Mouse (Mus musculus): ENCODE results near the gene Prkar1b.
A peak's percentile ranks its signal among the peaks of the same experiment; 100 is the strongest.

Gene Prkar1b

DNA sequence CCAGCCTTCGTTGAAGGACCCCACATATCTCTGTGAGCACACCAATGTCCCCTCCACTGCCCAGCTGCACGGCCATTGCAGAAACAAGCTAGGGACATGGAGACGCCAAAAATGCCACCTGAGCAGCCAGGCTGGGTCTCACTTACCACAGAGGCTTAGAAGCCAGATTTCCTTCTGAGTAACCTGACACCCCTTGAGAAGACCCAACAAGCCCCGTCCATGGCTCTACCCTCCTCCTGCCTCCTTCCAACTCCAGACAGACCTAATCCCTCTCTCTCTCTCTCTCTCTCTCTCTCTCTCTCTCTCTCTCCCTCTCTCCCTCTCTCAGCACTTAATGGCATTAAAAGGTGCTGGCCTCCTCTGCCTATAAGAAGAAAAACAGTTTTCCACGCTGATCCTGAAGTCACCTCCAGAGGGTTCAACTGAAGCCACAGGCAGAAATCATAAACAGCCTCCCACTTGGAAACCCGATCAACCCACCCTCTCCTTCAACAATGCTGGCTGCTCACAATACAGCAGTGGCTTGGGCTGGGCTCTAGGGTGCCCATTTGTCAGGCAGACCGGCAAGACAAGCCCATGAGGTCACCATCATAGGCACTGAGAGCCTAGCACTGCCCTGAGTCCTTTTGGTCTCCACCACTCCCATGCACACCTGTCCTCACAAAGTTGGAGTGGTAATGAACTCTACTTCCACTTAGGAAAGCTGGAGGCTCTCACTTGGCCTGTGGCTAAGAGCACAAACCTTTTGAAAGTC is 82.8 kb downstream of the Prkar1b start:
- no peak for DNase-seq (ENCODE audit: low read depth)

- DNase-seq (ENCODE audit: low read depth): no peak
Measured at GRCm38 (mm10) chr5:139064611-139065010, 85.2 kb downstream of the Prkar1b start.

- DNase-seq (ENCODE audit: low read depth): no peak
Measured at GRCm38 (mm10) chr5:139061680-139062079, 88.1 kb downstream of the Prkar1b start.

DNA sequence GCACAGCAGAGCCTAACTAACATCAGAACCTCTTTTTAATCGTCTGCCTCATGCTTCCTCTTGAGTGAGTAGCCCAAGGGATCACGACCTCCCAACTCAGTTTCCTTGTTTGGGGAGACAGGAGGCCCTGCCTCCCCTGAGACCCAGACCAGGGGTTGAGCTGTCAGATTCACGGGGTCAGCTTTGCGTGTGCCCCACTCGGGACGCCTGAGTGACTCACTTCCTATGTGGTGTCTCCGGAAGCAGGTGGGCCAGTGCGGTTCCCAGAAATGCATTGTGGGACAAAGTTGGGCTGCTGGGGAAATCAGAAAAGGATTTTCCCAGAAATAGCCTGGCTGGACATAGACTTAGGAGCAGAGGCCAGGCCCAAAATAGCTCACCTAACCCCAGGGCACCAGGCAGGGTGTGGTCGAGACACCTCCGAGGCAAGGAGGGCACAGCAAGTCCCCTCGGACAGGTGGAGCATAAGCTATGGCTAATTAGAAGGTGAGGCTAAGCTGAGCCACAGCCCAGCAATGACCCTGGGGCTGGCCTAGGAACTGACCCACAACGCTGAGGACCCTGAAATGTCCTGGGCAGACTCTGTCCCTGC is 89.2 kb downstream of the Prkar1b start:
- DNase-seq (ENCODE audit: low read depth): peak; percentile 24

DNA sequence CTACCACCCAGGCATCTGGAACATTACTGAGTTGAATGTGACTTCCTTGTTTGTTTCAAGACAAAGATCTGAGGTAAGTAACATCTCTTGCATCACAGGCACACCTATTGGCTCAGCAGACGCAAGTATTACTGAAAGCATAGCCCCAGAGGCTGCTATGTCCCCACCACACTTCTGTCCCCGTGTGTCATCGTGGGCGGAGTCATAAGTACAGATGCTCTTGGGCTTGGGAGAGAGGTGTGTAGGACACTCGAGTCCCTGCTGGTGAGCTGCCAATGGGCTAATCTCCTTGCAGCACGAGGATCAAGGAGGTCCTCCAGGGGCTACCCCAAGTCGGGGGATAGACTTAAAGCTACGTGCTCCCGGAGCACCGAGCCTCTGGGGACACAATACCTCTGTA is 96.6 kb downstream of the Prkar1b start:
- DNase-seq (ENCODE audit: low read depth): no peak

- DNase-seq (ENCODE audit: low read depth): no peak
Measured at GRCm38 (mm10) chr5:139051276-139051675, 98.5 kb downstream of the Prkar1b start.

- DNase-seq (ENCODE audit: low read depth): no peak
Measured at GRCm38 (mm10) chr5:139049367-139049766, 100.4 kb downstream of the Prkar1b start.

GRCm38 (mm10) chr5:139047171-139047570 is 102.6 kb downstream of the Prkar1b start:
- no peak for DNase-seq (ENCODE audit: low read depth)

- DNase-seq (ENCODE audit: low read depth): no peak
Measured at GRCm38 (mm10) chr5:139046636-139047035, 103.2 kb downstream of the Prkar1b start.

GRCm38 (mm10) chr5:139043546-139043945 is 106.3 kb downstream of the Prkar1b start:
- no peak for DNase-seq (ENCODE audit: low read depth)

DNA sequence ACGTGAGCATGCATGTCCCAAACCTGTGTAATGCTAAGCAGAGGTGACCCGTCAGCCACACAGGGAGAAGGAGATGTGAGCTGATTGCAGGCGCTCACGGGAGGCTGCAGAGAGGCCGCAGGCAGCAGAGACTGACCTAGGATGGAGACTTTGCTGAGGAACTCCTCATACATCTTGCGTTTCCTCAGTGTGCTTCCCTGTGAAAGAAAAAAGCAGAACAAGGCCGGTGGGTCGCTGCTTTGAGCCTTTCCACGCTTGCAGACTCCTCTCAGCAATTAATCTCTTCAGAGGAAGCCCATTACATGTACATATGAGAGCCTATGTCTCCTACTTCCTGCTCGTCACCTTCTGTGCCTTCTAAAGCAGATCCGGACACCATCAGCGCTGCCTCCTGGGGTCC is 107.5 kb downstream of the Prkar1b start:
- DNase-seq (ENCODE audit: low read depth): no peak

GRCm38 (mm10) chr5:139035171-139035570 is 114.6 kb downstream of the Prkar1b start:
- DNase-seq (ENCODE audit: low read depth): no peak

DNA sequence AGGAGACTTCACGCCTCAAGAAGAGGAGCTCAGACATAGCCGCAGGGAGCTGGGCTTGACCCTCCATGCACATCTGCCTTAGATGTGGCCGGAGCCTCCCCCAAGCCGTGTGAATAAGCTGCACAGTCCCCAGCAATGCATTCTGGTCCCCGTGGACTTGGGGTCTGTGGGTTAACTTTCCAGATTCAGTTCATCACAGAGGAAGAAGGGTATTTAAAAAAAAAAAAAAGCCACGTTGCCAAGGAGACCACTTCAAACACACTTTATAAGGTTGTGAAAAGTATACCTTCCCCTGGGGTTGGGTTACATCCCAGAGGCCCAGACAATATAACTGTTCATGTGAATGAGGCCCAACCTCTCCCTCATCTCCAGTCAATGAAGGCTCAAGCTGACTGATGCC is 115.1 kb downstream of the Prkar1b start:
- DNase-seq (ENCODE audit: low read depth): no peak

DNA sequence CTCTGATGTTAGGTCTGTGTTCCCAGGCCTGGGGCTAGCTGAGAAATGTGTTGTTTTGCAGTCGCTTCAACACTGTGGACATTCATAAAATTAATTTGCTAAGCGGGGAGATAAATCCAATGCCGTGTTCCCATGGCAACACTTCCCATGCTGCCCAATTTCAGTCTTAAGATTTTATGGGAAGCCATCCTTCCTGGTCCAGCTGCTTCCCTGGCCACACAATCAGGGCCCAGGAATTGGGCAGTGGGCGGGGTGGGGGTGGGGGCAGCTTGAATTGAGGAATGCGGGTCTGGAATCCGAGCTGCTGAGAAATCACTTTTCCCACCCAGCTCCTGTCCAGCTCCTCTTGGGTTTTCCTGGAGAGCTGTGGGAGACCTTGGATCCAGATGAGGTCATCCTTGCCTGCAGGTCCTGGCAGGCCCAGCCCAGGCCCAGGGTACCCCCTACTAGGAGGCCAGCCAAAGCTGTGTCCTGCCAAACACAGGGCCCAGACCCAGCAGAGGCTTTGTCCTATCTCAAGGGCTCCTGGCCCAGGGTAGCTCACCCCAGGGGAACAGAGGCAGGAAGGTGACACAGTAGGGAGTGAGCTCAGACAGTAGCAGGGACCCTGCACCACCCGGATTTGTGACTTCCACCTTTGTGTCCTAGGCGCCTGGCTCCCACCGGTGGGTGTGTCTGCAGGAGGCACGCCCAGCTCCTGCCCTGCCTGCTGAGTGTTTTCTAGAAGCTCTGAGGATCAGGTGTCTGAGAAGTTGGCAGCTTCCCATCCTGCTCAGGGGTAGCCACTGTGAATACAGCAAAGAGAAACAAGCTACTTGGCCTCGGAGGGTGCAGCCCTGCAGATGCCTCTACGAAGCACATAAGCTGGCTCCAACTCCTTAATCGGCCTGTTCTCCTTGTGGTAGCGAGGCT is 116.1 kb downstream of the Prkar1b start:
- DNase-seq (ENCODE audit: low read depth): no peak

DNA sequence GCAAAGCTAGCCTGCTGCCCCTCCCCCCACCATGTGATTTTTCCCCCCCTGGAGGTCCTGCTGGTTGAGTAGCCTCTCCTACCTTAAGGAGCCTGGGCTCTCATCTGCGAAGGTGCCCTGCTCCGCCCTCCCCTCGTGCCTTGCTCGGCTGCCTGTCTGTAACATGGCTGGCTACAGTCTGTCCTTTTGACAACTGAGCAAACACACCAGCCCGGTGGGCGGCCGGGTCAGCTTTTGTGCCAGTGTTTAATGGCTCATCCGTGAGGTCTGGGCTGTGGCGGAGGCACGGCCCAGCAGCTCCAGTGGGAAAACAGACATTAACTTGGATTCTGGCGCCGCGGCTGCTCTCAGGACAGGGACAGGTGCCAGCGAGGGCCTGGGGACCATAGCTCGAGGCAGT is 122.2 kb downstream of the Prkar1b start:
- DNase-seq (ENCODE audit: low read depth): no peak

DNA sequence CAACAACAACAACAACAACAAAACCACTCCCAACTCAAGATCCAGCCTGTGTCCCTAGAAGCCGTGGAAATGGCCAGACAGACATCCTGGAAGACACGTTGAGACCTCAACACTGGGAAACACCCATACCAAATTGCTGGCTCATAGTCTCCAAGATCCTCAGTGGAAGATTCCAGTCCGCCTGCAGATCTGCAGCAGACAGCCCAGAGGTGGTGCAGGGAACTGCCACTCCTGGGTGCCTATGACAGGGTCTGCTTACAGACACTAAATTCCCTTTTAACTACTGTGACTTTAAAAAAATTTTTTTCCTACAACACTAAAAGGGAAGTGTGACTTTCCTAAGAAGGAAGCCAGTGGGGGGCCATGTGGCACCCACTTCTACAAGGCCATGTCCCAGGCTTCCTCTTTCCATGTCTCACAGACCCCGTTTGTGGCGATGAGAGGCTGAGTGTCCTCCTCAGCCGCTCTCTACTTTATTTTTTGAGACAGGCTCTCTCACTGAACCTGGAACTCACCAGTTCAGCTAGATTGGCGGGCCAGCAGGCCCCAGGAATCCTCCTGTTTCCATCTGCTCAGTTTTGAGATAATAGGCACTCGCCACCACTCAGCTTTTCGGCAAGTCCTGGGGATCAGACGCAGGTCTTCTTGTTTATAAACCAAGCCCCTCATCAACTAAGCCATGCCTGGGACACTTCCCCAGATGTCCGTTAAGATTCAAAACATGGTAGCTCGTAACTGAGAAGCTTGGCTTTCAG is 125.3 kb downstream of the Prkar1b start:
- peak; percentile 35 for DNase-seq (ENCODE audit: low read depth)

- no peak for DNase-seq (ENCODE audit: low read depth)
Measured at GRCm38 (mm10) chr5:139020595-139020994, 129.2 kb downstream of the Prkar1b start.

DNA sequence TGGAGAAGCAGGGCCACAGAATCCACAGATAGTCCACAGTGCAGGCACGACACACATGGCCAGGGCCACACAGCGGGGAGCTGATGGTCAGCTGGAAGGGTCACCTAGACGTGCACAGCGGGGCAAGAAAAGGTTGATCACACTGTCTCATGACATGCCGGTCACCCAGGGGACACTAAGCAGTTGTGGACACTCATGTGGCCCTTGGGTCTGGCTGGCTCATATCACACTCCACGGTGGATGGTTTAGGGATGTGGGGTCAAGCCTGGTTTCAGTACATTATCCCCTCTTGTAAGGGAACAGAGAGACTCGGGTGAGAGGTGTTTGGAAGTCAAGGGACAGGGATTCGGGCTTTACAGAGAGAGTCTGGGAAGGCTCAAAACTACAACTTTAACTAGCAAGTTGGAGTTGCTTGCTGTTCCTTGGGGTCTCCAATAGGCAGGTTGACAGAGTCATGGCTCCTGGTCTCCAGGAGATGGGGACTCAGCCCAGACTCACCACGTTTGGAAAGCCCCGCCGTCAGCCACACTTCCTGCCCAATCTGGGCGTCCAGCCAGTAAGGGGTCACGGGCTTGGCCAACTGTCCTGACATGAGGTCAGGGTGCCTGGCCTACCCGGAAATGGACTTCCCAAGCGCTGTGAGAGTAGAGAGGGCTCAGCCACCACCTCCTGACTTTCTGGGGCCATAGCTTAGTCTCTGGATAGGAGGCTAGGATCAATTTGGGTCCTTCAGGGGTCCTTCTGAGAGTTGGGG is 132.3 kb downstream of the Prkar1b start:
- no peak for DNase-seq (ENCODE audit: low read depth)

- no peak for DNase-seq (ENCODE audit: low read depth)
Measured at GRCm38 (mm10) chr5:139015097-139015496, 134.7 kb downstream of the Prkar1b start.

GRCm38 (mm10) chr5:139010649-139011048 is 139.2 kb downstream of the Prkar1b start:
- no peak for DNase-seq (ENCODE audit: low read depth)

DNA sequence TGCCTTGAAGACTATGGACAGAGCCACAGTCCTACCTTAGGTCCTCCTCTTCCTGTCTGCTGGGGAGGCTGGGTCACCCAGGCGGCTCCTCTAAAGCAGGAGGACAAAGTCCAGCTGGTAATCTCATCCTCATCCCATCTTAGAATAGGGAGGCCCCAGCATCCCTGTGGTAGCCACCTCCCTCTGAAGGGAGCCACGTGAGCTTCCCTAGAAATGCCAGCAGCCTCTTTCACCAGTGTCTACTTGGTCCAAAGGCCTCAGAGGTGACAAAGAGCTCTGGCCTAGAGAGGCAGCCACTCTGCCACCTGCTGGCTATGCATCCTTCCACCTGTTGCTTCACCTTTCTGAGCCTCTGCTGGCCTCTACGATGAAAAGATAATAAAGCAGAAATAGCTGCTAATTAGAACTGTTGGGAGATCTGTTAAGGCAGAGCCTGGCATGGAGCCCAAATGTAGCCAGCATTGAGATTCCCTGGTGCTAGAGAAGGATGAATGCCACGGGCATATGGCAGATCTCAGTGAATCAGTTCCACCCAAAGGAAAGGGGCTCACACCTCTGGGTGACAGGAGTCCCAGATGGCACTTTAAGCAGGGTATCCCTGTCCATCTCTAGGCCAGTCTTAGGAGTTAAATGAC is 142.5 kb downstream of the Prkar1b start:
- DNase-seq (ENCODE audit: low read depth): no peak

Measured in c-Kit-positive CD71-negative TER-119-negative erythroid progenitor cells, embryonic 14.5 days (primary cell).